Mouse (Mus musculus): ENCODE data around the gene D11Wsu47e. TPM values are rescaled to one million over a fixed set of nuclear protein-coding genes. Genes with fewer than 3 reads are reported as not detected.

Gene D11Wsu47e
- 7.6 and 7.8 TPM in 2 replicates for polyA plus RNA-seq (2015; fragmentation: Nextera tagmentation; extraction: Ambion mirVana)

- H3K27me3 ChIP-seq (ENCODE audit: control insufficient read depth, insufficient read depth, low read depth, low read length), result no peaks in the 10 kb centered on the region
- ATAC-seq (ENCODE audit: low read depth), result peak; percentile 82
- peaks cover 40% of the 10 kb centered on the region for H3K4me1 ChIP-seq (ENCODE audit: control insufficient read depth, low read depth, low read length)
- H3K4me3 ChIP-seq (ENCODE audit: low read depth, low read length), result peak within 1 kb of the TSS; percentile 98
- no peaks in the 10 kb centered on the region for H3K9me3 ChIP-seq (replicated peaks; ENCODE audit: control insufficient read depth, low read length)
- H3K36me3 ChIP-seq (ENCODE audit: control insufficient read depth, insufficient read depth), result peaks cover 7% of the 10 kb centered on the region; the same call in 1 of the 2 replicates
- peak within 1 kb of the TSS; percentile 99 for H3K9ac ChIP-seq (ENCODE audit: low read depth, low read length)
- WGBS (ENCODE audit: insufficient replicate concordance), result under 1% methylated on average over 73 of the region's 73 CpGs
- H3K4me2 ChIP-seq (ENCODE audit: low read depth, low read length), result peak within 1 kb of the TSS; percentile 64
- H3K27ac ChIP-seq (ENCODE audit: low read length), result peak within 1 kb of the TSS; percentile 99
These were observed at the start of gene D11Wsu47e, which contains the start of gene Fam104a for GRCm38 (mm10) chr11:113683957-113684706. Gene D11Wsu47e, plus strand, starts transcription at chr11:113684412. Gene Fam104a, minus strand, starts transcription at chr11:113684155.

GRCm38 (mm10) chr11:113634699-113635121, 49.5 kb upstream of the D11Wsu47e start:
- 69% methylated on average over 10 of the region's 10 CpGs for WGBS (ENCODE audit: insufficient replicate concordance)
- Histone ChIP-seq H3K36me3 (ENCODE audit: control insufficient read depth, insufficient read depth) (no peaks in the 10 kb centered on the region), H3K4me1 (ENCODE audit: control insufficient read depth, low read depth, low read length) (no peaks in the 10 kb centered on the region; the same call in 1 of the 2 replicates), H3K9me3 (replicated peaks; ENCODE audit: control insufficient read depth, low read length) (no peaks in the 10 kb centered on the region), H3K4me3 (ENCODE audit: low read depth, low read length) (no peak overlapping the region), H3K27ac (ENCODE audit: low read length) (no peak overlapping the region), H3K4me2 (ENCODE audit: low read depth, low read length) (no peak overlapping the region), H3K27me3 (ENCODE audit: control insufficient read depth, insufficient read depth, low read depth, low read length) (no peaks in the 10 kb centered on the region), H3K9ac (ENCODE audit: low read depth, low read length) (no peak overlapping the region)
- ATAC-seq (ENCODE audit: low read depth), result no peak

- no peak overlapping the region for H3K4me3 ChIP-seq (ENCODE audit: low read depth, low read length)
- no peaks in the 10 kb centered on the region for H3K36me3 ChIP-seq (ENCODE audit: control insufficient read depth, insufficient read depth)
- no peaks in the 10 kb centered on the region for H3K9me3 ChIP-seq (replicated peaks; ENCODE audit: control insufficient read depth, low read length)
- ATAC-seq (ENCODE audit: low read depth), result no peak
- no peak overlapping the region for H3K27ac ChIP-seq (ENCODE audit: low read length)
- WGBS (ENCODE audit: insufficient replicate concordance), result 77% methylated on average over 12 of the region's 12 CpGs
- H3K4me1 ChIP-seq (ENCODE audit: control insufficient read depth, low read depth, low read length), result no peaks in the 10 kb centered on the region
- H3K27me3 ChIP-seq (ENCODE audit: control insufficient read depth, insufficient read depth, low read depth, low read length), result no peaks in the 10 kb centered on the region
- no peak overlapping the region for H3K4me2 ChIP-seq (ENCODE audit: low read depth, low read length)
- H3K9ac ChIP-seq (ENCODE audit: low read depth, low read length), result no peak overlapping the region
These were observed 45.5 kb upstream of the D11Wsu47e start for GRCm38 (mm10) chr11:113638680-113639079.

- WGBS (ENCODE audit: insufficient replicate concordance), result 76% methylated on average over 3 of the region's 3 CpGs
- no peak for ATAC-seq (ENCODE audit: low read depth)
- Histone ChIP-seq H3K4me3 (ENCODE audit: low read depth, low read length) (no peak overlapping the region), H3K4me2 (ENCODE audit: low read depth, low read length) (no peak overlapping the region), H3K27ac (ENCODE audit: low read length) (no peak overlapping the region), H3K9me3 (replicated peaks; ENCODE audit: control insufficient read depth, low read length) (no peaks in the 10 kb centered on the region), H3K4me1 (ENCODE audit: control insufficient read depth, low read depth, low read length) (peaks cover 15% of the 10 kb centered on the region), H3K9ac (ENCODE audit: low read depth, low read length) (no peak overlapping the region), H3K27me3 (ENCODE audit: control insufficient read depth, insufficient read depth, low read depth, low read length) (no peaks in the 10 kb centered on the region; the same call in 1 of the 2 replicates), H3K36me3 (ENCODE audit: control insufficient read depth, insufficient read depth) (no peaks in the 10 kb centered on the region)
These were observed 39.0 kb upstream of the D11Wsu47e start for GRCm38 (mm10) chr11:113645181-113645580.

GRCm38 (mm10) chr11:113648152-113648551, 36.1 kb upstream of the D11Wsu47e start:
- peak; percentile 31 for ATAC-seq (ENCODE audit: low read depth)
- no peak overlapping the region for H3K4me2 ChIP-seq (ENCODE audit: low read depth, low read length)
- H3K9ac ChIP-seq (ENCODE audit: low read depth, low read length), result peak overlapping the region; percentile 33
- no peak overlapping the region for H3K27ac ChIP-seq (ENCODE audit: low read length)
- H3K4me3 ChIP-seq (ENCODE audit: low read depth, low read length), result no peak overlapping the region
- H3K4me1 ChIP-seq (ENCODE audit: control insufficient read depth, low read depth, low read length), result peaks cover 31% of the 10 kb centered on the region
- WGBS (ENCODE audit: insufficient replicate concordance), result 3% methylated on average over 15 of the region's 15 CpGs
- no peaks in the 10 kb centered on the region; the same call in 1 of the 2 replicates for H3K27me3 ChIP-seq (ENCODE audit: control insufficient read depth, insufficient read depth, low read depth, low read length)
- H3K36me3 ChIP-seq (ENCODE audit: control insufficient read depth, insufficient read depth), result peaks cover 15% of the 10 kb centered on the region
- no peaks in the 10 kb centered on the region for H3K9me3 ChIP-seq (replicated peaks; ENCODE audit: control insufficient read depth, low read length)

GRCm38 (mm10) chr11:113648690-113649352, 35.4 kb upstream of the D11Wsu47e start, which contains the start of gene Cog1:
Gene Cog1, plus strand, starts transcription at chr11:113649169.
- H3K9ac ChIP-seq (ENCODE audit: low read depth, low read length), result peak within 1 kb of the TSS; percentile 95
- no peak for ATAC-seq (ENCODE audit: low read depth)
- H3K27ac ChIP-seq (ENCODE audit: low read length), result peak within 1 kb of the TSS; percentile 85
- peak within 1 kb of the TSS; percentile 90 for H3K4me2 ChIP-seq (ENCODE audit: low read depth, low read length)
- no peaks in the 10 kb centered on the region for H3K9me3 ChIP-seq (replicated peaks; ENCODE audit: control insufficient read depth, low read length)
- H3K4me3 ChIP-seq (ENCODE audit: low read depth, low read length), result peak within 1 kb of the TSS; percentile 97
- H3K36me3 ChIP-seq (ENCODE audit: control insufficient read depth, insufficient read depth), result peaks cover 22% of the 10 kb centered on the region
- peaks cover 31% of the 10 kb centered on the region for H3K4me1 ChIP-seq (ENCODE audit: control insufficient read depth, low read depth, low read length)
- H3K27me3 ChIP-seq (ENCODE audit: control insufficient read depth, insufficient read depth, low read depth, low read length), result no peaks in the 10 kb centered on the region; the same call in 1 of the 2 replicates
- WGBS (ENCODE audit: insufficient replicate concordance), result 42% methylated on average over 26 of the region's 26 CpGs

- ATAC-seq (ENCODE audit: low read depth), result peak; percentile 78
- Histone ChIP-seq H3K27ac (ENCODE audit: low read length) (peak within 1 kb of the TSS; percentile 85), H3K27me3 (ENCODE audit: control insufficient read depth, insufficient read depth, low read depth, low read length) (no peaks in the 10 kb centered on the region; the same call in 1 of the 2 replicates), H3K4me1 (ENCODE audit: control insufficient read depth, low read depth, low read length) (peaks cover 31% of the 10 kb centered on the region), H3K9me3 (replicated peaks; ENCODE audit: control insufficient read depth, low read length) (no peaks in the 10 kb centered on the region), H3K4me2 (ENCODE audit: low read depth, low read length) (peak within 1 kb of the TSS; percentile 90), H3K36me3 (ENCODE audit: control insufficient read depth, insufficient read depth) (peaks cover 29% of the 10 kb centered on the region), H3K9ac (ENCODE audit: low read depth, low read length) (peak within 1 kb of the TSS; percentile 95), H3K4me3 (ENCODE audit: low read depth, low read length) (peak within 1 kb of the TSS; percentile 97)
- WGBS (ENCODE audit: insufficient replicate concordance), result under 1% methylated on average over 89 of the region's 91 CpGs
These were observed 34.6 kb upstream of the D11Wsu47e start, which contains the start of gene Slc39a11 for GRCm38 (mm10) chr11:113649353-113650210. Gene Slc39a11, minus strand, starts transcription at chr11:113650079.

- WGBS (ENCODE audit: insufficient replicate concordance), result 56% methylated on average over 22 of the region's 22 CpGs
- Histone ChIP-seq H3K4me3 (ENCODE audit: low read depth, low read length) (peak overlapping the region; percentile 97), H3K4me2 (ENCODE audit: low read depth, low read length) (peak overlapping the region; percentile 90), H3K4me1 (ENCODE audit: control insufficient read depth, low read depth, low read length) (peaks cover 31% of the 10 kb centered on the region), H3K27me3 (ENCODE audit: control insufficient read depth, insufficient read depth, low read depth, low read length) (no peaks in the 10 kb centered on the region; the same call in 1 of the 2 replicates), H3K9me3 (replicated peaks; ENCODE audit: control insufficient read depth, low read length) (no peaks in the 10 kb centered on the region), H3K27ac (ENCODE audit: low read length) (peak overlapping the region; percentile 81), H3K9ac (ENCODE audit: low read depth, low read length) (peak overlapping the region; percentile 5; the same call in 1 of the 2 replicates), H3K36me3 (ENCODE audit: control insufficient read depth, insufficient read depth) (peaks cover 47% of the 10 kb centered on the region)
- ATAC-seq (ENCODE audit: low read depth), result peak; percentile 45
These were observed 32.9 kb upstream of the D11Wsu47e start for GRCm38 (mm10) chr11:113651206-113651906.

Data from liver, embryonic 16.5 days (tissue).